Mouse (Mus musculus): ENCODE measurements around the gene Akp3. TPM values are rescaled to one million over a fixed set of nuclear protein-coding genes. Genes with fewer than 3 reads are reported as not detected.

The Akp3 gene
- polyA plus RNA-seq (2017; shearing (Covaris generic)) = not detected

GRCm38 (mm10) chr1:87124673-87125072 is at the start of gene Akp3:
Gene Akp3, plus strand, starts transcription at chr1:87124973.

GRCm38 (mm10) chr1:87089828-87090227 is 34.9 kb upstream of the Akp3 start, which contains the start of gene Alppl2:
Gene Alppl2, minus strand, starts transcription at chr1:87089928.

GRCm38 (mm10) chr1:87101411-87101810 is 23.4 kb upstream of the Akp3 start, which contains the start of gene Alpi:
Gene Alpi, minus strand, starts transcription at chr1:87101606.

GRCm38 (mm10) chr1:87156199-87156587 is 31.4 kb downstream of the Akp3 start, which contains the start of gene Ecel1:
Gene Ecel1, minus strand, starts transcription at chr1:87156521.

Other genes starting within 250 kb of the Akp3 start
- not detected for gene Alppl2, start 35.0 kb upstream of the Akp3 start, polyA plus RNA-seq (2017; shearing (Covaris generic))
- gene Alpi, start 23.4 kb upstream of the Akp3 start, polyA plus RNA-seq (2017; shearing (Covaris generic)) = not detected
- 0.45 TPM for gene Ecel1, start 31.5 kb downstream of the Akp3 start, polyA plus RNA-seq (2017; shearing (Covaris generic))
- gene Prss56, start 58.3 kb downstream of the Akp3 start, polyA plus RNA-seq (2017; shearing (Covaris generic)) = not detected
- not detected for gene Chrnd, start 65.6 kb downstream of the Akp3 start, polyA plus RNA-seq (2017; shearing (Covaris generic))
- gene Chrng, start 79.7 kb downstream of the Akp3 start, polyA plus RNA-seq (2017; shearing (Covaris generic)) = not detected
- gene Eif4e2, start 88.9 kb downstream of the Akp3 start, polyA plus RNA-seq (2017; shearing (Covaris generic)) = 139 TPM
- gene Efhd1, start 139.4 kb downstream of the Akp3 start, polyA plus RNA-seq (2017; shearing (Covaris generic)) = not detected
- gene Gigyf2, start 202.0 kb downstream of the Akp3 start, polyA plus RNA-seq (2017; shearing (Covaris generic)) = 69.7 TPM

Data from activated CD4-positive, CD25-positive, alpha-beta regulatory T cell, adult 9 weeks (primary cell).